Mouse (Mus musculus) stomach, postnatal 0 days (tissue): ENCODE data around the gene Caly.

Experiments
- CTCF ChIP-seq: IDR thresholded peaks from 2 replicates; pipeline ENCODE4 v1.5.1; 2016; ENCODE audit warnings: antibody characterized with exemption, low read depth, mild to moderate bottlenecking, moderate library complexity
- EP300 ChIP-seq: optimal IDR thresholded peaks from 2 replicates; pipeline ENCODE3; 2016; ENCODE audit warnings: antibody characterized with exemption

DNA sequence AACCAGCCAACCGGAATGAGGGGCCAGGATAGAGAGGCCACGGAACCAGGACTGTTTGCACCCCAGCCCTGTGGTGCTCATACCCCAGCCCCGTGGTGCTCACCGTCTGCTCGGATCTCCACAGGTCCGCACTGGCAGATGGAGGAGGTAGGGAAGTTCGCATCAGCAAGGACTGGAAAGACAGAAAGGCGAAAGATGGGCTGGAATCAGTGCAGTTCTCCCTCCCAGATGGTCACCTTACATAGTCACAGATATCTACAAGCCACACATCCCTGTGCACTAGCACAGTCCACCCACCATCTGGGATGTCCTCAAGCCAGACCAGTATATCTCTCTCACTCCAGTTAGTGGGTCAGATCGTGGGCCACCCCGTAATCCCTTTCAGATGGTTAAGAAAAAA is 19.1 kb upstream of the Caly start:
- TF ChIP-seq CTCF = no peak
- TF ChIP-seq EP300 = no peak
